Mouse (Mus musculus): Measurements from ENCODE around the gene Polr2l. TPM values are rescaled to one million over a fixed set of nuclear protein-coding genes. Genes with fewer than 3 reads are reported as not detected.

The Polr2l gene
- polyA plus RNA-seq, 1 experiment from 2014 or later = 75.8 TPM

DNA sequence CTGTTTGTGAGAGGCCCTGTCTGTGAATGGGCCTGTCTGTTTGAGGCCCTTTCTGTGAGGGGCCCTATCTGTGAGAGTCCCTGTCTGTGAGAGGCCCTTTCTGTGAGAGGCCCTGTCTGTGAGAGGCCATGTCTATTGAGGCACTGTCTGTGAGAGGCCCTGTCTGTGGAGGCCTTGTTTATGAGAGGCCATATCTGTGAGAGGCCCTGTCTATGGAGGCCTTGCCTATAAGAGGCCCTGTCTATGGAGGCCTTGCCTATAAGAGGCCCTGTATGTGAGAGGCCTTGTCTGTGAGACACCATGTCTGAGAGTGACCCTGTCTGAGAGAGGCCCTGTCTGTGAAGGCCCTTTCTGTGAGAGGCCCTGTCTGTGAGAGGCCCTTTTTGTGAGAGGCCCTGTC lies 33.2 kb upstream of the Polr2l start:
- H3K27ac ChIP-seq (ENCODE audit: low read depth, low read length) = no peak overlapping the region
- H3K36me3 ChIP-seq (ENCODE audit: control insufficient read depth, insufficient read depth, low read length) = 0 out of 2 replicates have a peak, but pooled peaks cover 2% of the 10 kb centered on the region
- no peak overlapping the region for H3K9ac ChIP-seq (ENCODE audit: low read depth, low read length)
- no peaks in the 10 kb centered on the region for H3K9me3 ChIP-seq (ENCODE audit: control insufficient read depth, low read length)
- no peak overlapping the region for H3K4me3 ChIP-seq (ENCODE audit: low read length)
- no peak overlapping the region for H3K4me2 ChIP-seq (ENCODE audit: low read length)
- H3K27me3 ChIP-seq (replicated peaks; ENCODE audit: control insufficient read depth, insufficient read depth, low read length) = no peaks in the 10 kb centered on the region
- no peaks in the 10 kb centered on the region for H3K4me1 ChIP-seq (ENCODE audit: control insufficient read depth, insufficient read depth, low read depth, low read length)
- no peak for ATAC-seq

DNA sequence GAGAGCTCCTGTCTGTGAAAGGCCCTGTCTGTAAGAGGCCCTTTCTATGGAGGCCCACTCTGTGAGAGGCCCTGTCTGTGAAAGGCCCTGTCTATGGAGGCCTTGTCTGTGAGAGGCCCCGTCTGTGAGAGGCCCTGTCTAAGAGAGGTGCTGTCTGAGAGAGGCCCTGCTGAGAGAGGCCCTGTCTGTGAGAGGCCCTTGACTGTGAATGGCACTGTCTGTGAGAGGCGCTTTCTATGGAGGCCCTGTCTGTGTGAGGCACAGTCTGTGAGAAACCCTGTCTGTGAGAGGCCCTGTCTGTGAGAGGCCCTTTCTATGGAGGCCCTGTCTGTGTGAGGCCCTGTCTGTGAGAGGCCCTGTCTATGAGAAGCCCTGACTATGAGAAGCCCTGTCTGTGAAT lies 31.3 kb upstream of the Polr2l start:
- H3K9ac ChIP-seq (ENCODE audit: low read depth, low read length) = no peak overlapping the region
- no peak overlapping the region for H3K27ac ChIP-seq (ENCODE audit: low read depth, low read length)
- H3K27me3 ChIP-seq (replicated peaks; ENCODE audit: control insufficient read depth, insufficient read depth, low read length) = no peaks in the 10 kb centered on the region
- no peak for ATAC-seq
- 66% methylated on average over 2 of the region's 2 CpGs for WGBS
- H3K4me1 ChIP-seq (ENCODE audit: control insufficient read depth, insufficient read depth, low read depth, low read length) = no peaks in the 10 kb centered on the region
- H3K36me3 ChIP-seq (ENCODE audit: control insufficient read depth, insufficient read depth, low read length) = 0 out of 2 replicates have a peak, but pooled peaks cover 5% of the 10 kb centered on the region
- no peak overlapping the region for H3K4me2 ChIP-seq (ENCODE audit: low read length)
- H3K4me3 ChIP-seq (ENCODE audit: low read length) = no peak overlapping the region
- H3K9me3 ChIP-seq (ENCODE audit: control insufficient read depth, low read length) = no peaks in the 10 kb centered on the region

DNA sequence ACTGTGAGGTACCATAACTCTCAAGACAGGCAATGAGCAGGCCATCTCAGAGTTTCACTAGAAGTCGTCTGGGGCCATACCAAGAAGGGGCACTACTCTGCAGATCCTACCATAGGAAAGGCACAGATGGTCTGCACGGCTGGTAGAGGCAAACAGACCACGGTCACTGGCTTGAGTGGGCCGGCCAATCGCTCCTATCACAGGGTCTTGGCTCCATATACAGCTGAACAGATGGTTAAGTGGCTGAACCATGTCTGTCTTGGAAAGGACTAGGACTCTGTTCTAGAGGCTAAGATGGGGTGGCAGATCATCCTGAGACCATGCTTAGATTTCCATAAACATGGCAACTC lies 27.6 kb upstream of the Polr2l start:
- H3K9me3 ChIP-seq (ENCODE audit: control insufficient read depth, low read length) = no peaks in the 10 kb centered on the region
- no peak for ATAC-seq
- WGBS = 89% methylated on average over 5 of the region's 5 CpGs

DNA sequence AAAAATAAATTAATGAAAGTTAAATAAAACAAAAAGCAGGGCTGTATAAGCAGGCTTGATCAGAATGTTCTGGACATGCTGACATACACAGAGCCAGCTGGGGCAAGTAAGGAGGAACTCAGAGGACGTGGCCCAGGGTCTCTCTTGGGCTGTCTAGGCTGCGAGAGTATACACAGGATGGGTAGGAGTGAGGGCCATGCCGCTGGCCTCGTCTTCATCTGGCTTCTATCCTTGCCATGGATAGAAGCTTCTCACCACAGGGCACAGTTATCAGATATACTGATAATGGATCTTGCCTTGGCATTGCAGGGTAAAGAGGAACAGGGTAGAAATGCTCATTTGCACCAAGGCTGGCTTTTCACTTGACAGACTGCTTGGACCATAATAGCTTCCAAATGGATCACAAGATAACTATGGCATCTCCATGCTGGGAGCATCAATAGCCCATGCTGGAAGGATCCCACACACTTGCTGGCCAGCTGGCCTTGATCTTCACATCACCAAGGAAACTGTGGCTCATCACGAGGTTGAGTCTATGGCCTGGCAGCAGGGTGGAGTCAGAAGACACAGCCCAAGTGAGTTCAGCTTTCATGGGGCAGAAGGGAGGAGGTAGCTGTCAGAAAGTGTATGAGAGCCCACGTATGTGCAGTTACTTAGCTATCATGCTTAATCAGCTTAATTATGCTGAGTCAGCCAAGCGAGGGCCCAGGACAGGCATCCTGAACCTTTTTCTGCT lies 27.1 kb upstream of the Polr2l start:
- no peak overlapping the region for H3K4me2 ChIP-seq (ENCODE audit: low read length)
- H3K27ac ChIP-seq (ENCODE audit: low read depth, low read length) = no peak overlapping the region
- 0 out of 2 replicates have a peak, but pooled peaks cover 3% of the 10 kb centered on the region for H3K36me3 ChIP-seq (ENCODE audit: control insufficient read depth, insufficient read depth, low read length)
- ATAC-seq = no peak
- no peaks in the 10 kb centered on the region for H3K4me1 ChIP-seq (ENCODE audit: control insufficient read depth, insufficient read depth, low read depth, low read length)
- H3K27me3 ChIP-seq (replicated peaks; ENCODE audit: control insufficient read depth, insufficient read depth, low read length) = no peaks in the 10 kb centered on the region
- H3K9me3 ChIP-seq (ENCODE audit: control insufficient read depth, low read length) = no peaks in the 10 kb centered on the region
- no peak overlapping the region for H3K9ac ChIP-seq (ENCODE audit: low read depth, low read length)
- WGBS = 87% methylated on average over 7 of the region's 7 CpGs
- no peak overlapping the region for H3K4me3 ChIP-seq (ENCODE audit: low read length)

More for the DNA sequence above, 27.6 kb upstream of the Polr2l start:
- no peak overlapping the region for H3K4me2 ChIP-seq (ENCODE audit: low read length)
- no peak overlapping the region for H3K4me3 ChIP-seq (ENCODE audit: low read length)
- no peak overlapping the region for H3K27ac ChIP-seq (ENCODE audit: low read depth, low read length)
- H3K27me3 ChIP-seq (replicated peaks; ENCODE audit: control insufficient read depth, insufficient read depth, low read length) = no peaks in the 10 kb centered on the region
- H3K36me3 ChIP-seq (ENCODE audit: control insufficient read depth, insufficient read depth, low read length) = 0 out of 2 replicates have a peak, but pooled peaks cover 3% of the 10 kb centered on the region
- H3K4me1 ChIP-seq (ENCODE audit: control insufficient read depth, insufficient read depth, low read depth, low read length) = no peaks in the 10 kb centered on the region
- H3K9ac ChIP-seq (ENCODE audit: low read depth, low read length) = no peak overlapping the region

DNA sequence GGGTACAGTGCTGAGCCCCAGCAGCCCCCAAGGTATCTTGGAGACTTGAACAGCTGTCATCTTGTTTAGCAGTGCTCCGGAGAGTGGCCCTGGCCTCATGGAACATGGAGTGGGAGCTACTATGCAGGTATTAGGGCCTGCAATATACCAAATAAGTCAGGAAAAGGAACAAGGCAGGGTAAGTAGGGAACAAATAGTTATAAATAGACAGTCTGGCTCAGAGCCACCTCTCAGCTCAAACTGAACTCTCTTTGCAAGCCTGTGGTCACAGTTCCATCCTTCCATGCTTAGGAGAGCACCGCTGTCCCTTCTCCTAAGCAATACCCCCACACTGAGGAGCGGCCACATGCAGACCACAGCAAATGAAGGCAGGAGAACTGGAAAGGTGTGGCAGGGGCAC lies 22.7 kb upstream of the Polr2l start:
- H3K4me2 ChIP-seq (ENCODE audit: low read length) = no peak overlapping the region
- H3K9me3 ChIP-seq (ENCODE audit: control insufficient read depth, low read length) = no peaks in the 10 kb centered on the region
- no peak overlapping the region for H3K27ac ChIP-seq (ENCODE audit: low read depth, low read length)
- no peaks in the 10 kb centered on the region for H3K27me3 ChIP-seq (replicated peaks; ENCODE audit: control insufficient read depth, insufficient read depth, low read length)
- no peaks in the 10 kb centered on the region for H3K4me1 ChIP-seq (ENCODE audit: control insufficient read depth, insufficient read depth, low read depth, low read length)
- 94% methylated on average over 3 of the region's 3 CpGs for WGBS
- H3K4me3 ChIP-seq (ENCODE audit: low read length) = no peak overlapping the region
- peaks cover 6% of the 10 kb centered on the region; the same call in 1 of the 2 replicates for H3K36me3 ChIP-seq (ENCODE audit: control insufficient read depth, insufficient read depth, low read length)
- no peak overlapping the region for H3K9ac ChIP-seq (ENCODE audit: low read depth, low read length)
- no peak for ATAC-seq

DNA sequence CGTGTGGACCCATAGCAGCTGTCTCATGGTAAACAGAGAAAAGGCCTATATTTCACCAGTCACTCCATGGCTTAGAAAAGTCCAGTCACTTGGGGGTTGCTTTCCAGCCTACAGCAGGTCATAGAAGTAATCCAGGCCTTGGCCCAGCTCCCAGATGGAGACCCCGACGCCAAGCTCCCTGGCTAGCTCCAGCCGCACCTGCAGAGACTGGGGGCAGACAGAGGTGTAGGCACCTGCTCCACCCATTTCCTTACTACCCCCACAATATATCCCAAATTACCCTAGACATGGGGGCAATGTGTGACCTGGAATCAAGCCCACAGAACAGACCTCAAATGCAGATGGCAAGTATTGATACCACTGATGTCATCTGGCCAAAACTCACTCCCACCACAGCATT lies 21.0 kb upstream of the Polr2l start:
- no peak overlapping the region for H3K9ac ChIP-seq (ENCODE audit: low read depth, low read length)
- H3K36me3 ChIP-seq (ENCODE audit: control insufficient read depth, insufficient read depth, low read length) = peaks cover 5% of the 10 kb centered on the region; the same call in 1 of the 2 replicates
- H3K4me3 ChIP-seq (ENCODE audit: low read length) = no peak overlapping the region
- H3K4me1 ChIP-seq (ENCODE audit: control insufficient read depth, insufficient read depth, low read depth, low read length) = no peaks in the 10 kb centered on the region
- no peak for ATAC-seq
- H3K4me2 ChIP-seq (ENCODE audit: low read length) = no peak overlapping the region
- H3K9me3 ChIP-seq (ENCODE audit: control insufficient read depth, low read length) = no peaks in the 10 kb centered on the region
- no peaks in the 10 kb centered on the region for H3K27me3 ChIP-seq (replicated peaks; ENCODE audit: control insufficient read depth, insufficient read depth, low read length)
- no peak overlapping the region for H3K27ac ChIP-seq (ENCODE audit: low read depth, low read length)
- 85% methylated on average over 4 of the region's 4 CpGs for WGBS

DNA sequence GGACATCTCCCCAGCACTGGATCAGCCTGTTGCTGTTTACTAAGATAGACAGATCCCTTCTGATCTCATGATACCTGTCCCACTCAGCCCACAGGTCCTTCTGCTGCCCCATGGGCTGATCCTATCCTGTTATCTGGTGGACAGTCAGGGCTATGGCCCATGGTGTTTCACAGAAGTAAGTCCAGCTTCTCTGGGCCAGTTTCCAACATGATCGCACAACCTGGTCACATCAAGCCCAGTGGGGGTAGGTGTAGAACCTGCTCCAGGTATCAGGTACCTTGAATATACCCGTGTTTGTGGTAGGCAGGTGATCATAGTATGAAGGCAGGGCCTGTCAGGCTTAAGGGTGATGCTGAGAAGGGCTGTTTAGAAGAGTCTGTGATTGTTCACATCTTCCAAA lies 20.4 kb upstream of the Polr2l start:
- 81% methylated on average over 2 of the region's 2 CpGs for WGBS
- no peak for ATAC-seq
- H3K36me3 ChIP-seq (ENCODE audit: control insufficient read depth, insufficient read depth, low read length) = peaks cover 5% of the 10 kb centered on the region; the same call in 1 of the 2 replicates

DNA sequence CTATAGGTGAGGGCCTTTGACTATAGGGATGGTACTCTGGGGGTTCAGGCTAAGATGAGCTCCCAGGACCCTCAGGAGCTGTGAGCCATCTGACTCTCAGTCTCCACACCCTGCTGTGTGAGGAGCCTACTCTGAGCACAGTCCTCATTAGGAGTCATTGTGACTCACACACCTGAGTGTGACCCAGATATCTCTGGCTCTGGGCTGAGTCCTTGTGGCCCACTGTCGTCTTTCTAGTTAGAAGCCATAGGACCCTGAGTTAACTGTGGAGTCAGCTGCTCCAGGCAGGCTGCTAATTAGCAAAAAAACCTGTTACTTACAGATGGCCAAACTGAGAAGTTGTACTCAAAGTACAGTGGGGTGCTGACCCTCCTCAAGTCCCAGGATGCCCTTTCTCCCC lies 18.8 kb upstream of the Polr2l start:
- Histone ChIP-seq H3K27ac (ENCODE audit: low read depth, low read length) (no peak overlapping the region), H3K9me3 (ENCODE audit: control insufficient read depth, low read length) (no peaks in the 10 kb centered on the region), H3K4me1 (ENCODE audit: control insufficient read depth, insufficient read depth, low read depth, low read length) (no peaks in the 10 kb centered on the region), H3K4me3 (ENCODE audit: low read length) (no peak overlapping the region), H3K27me3 (replicated peaks; ENCODE audit: control insufficient read depth, insufficient read depth, low read length) (no peaks in the 10 kb centered on the region), H3K9ac (ENCODE audit: low read depth, low read length) (no peak overlapping the region), H3K36me3 (ENCODE audit: control insufficient read depth, insufficient read depth, low read length) (peaks cover 5% of the 10 kb centered on the region; the same call in 1 of the 2 replicates), H3K4me2 (ENCODE audit: low read length) (no peak overlapping the region)
- WGBS = 89% methylated on average over 1 of the region's 1 CpGs
- no peak for ATAC-seq

More for the DNA sequence above, 20.4 kb upstream of the Polr2l start:
- H3K4me1 ChIP-seq (ENCODE audit: control insufficient read depth, insufficient read depth, low read depth, low read length) = no peaks in the 10 kb centered on the region
- H3K27me3 ChIP-seq (replicated peaks; ENCODE audit: control insufficient read depth, insufficient read depth, low read length) = no peaks in the 10 kb centered on the region
- H3K27ac ChIP-seq (ENCODE audit: low read depth, low read length) = no peak overlapping the region
- no peak overlapping the region for H3K9ac ChIP-seq (ENCODE audit: low read depth, low read length)
- no peak overlapping the region for H3K4me2 ChIP-seq (ENCODE audit: low read length)
- no peaks in the 10 kb centered on the region for H3K9me3 ChIP-seq (ENCODE audit: control insufficient read depth, low read length)
- no peak overlapping the region for H3K4me3 ChIP-seq (ENCODE audit: low read length)

DNA sequence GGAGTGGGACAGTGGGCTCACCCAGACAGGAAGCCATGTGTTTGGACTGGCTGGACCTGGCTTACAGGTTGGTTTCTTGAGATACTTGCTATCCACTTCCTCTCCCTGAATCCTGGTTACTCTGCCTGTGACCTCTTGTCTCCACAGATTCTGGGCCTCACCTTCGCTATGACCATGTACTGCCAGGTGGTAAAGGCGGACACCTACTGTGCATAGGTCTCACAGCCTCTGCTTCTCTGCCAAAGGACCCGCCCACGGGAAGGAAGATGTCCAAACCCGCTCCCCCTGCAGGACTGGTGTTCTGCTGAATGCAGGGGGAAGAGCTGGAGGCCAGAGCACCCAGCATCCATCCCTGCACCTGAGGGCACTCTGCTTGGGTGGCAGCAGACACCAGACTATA lies 17.8 kb upstream of the Polr2l start:
- H3K4me2 ChIP-seq (ENCODE audit: low read length) = no peak overlapping the region
- no peaks in the 10 kb centered on the region for H3K4me1 ChIP-seq (ENCODE audit: control insufficient read depth, insufficient read depth, low read depth, low read length)
- no peak overlapping the region for H3K9ac ChIP-seq (ENCODE audit: low read depth, low read length)
- no peak overlapping the region for H3K4me3 ChIP-seq (ENCODE audit: low read length)
- H3K9me3 ChIP-seq (ENCODE audit: control insufficient read depth, low read length) = no peaks in the 10 kb centered on the region
- no peaks in the 10 kb centered on the region for H3K27me3 ChIP-seq (replicated peaks; ENCODE audit: control insufficient read depth, insufficient read depth, low read length)
- peaks cover 5% of the 10 kb centered on the region; the same call in 1 of the 2 replicates for H3K36me3 ChIP-seq (ENCODE audit: control insufficient read depth, insufficient read depth, low read length)
- H3K27ac ChIP-seq (ENCODE audit: low read depth, low read length) = no peak overlapping the region
- ATAC-seq = no peak
- WGBS = 89% methylated on average over 5 of the region's 5 CpGs

Measured in hindbrain, embryonic 16.5 days (tissue).